Mouse (Mus musculus): Measurements from ENCODE around the gene Hist1h3g.
"Not testable (repeated sequence)": the region's sequence is repeated elsewhere in the genome, so short reads cannot be mapped to it uniquely, and the experiment has no call there.

GRCm38 (mm10) chr13:23574546-23575170 is 39.4 kb downstream of the Hist1h3g start:
- not testable (repeated sequence) for TF ChIP-seq POLR2A (IDR thresholded peaks at IDR 0.05; ENCODE audit: control insufficient read depth, extremely low read depth, insufficient read depth, low read length, poor library complexity); CTCF (IDR thresholded peaks at IDR 0.05; ENCODE audit: borderline replicate concordance, control insufficient read depth, extremely low read depth, insufficient read depth, low read length, poor library complexity)
